Mouse (Mus musculus): Measurements from ENCODE around the gene Drc3.

DNA sequence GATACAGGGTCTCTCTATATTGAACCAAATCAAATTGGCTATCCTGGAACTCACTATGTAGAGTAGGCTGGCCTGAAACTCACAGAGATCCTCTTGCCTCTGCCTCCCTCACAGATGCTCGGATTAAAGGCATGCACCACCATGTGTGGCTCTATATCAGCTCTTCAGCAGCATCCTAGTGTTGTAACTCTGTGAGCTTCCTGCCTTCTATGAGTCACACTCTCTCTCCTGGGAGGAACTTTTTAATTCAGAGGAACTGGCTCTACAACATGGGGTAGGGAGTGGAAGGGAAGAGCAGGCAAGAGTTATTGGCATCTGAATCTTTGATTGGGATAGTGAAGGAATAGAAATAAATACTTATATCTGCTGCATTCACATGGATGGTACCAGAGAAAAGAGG lies 4.0 kb downstream of the Drc3 start:
- no peak for TF ChIP-seq MYOD1 (IDR thresholded peaks at IDR 0.05; ENCODE audit: control insufficient read depth, insufficient read length, low read depth)
- no peak for TF ChIP-seq CTCF (IDR thresholded peaks at IDR 0.05; ENCODE audit: control insufficient read depth, insufficient read depth, insufficient read length)
- TF ChIP-seq FOSL1 (IDR thresholded peaks at IDR 0.05; ENCODE audit: insufficient read depth, low read length, poor library complexity, severe bottlenecking) = no peak
- no peak for TF ChIP-seq USF1 (IDR thresholded peaks at IDR 0.05; ENCODE audit: low read depth)

Measured in C2C12 (cell line).